Mouse (Mus musculus) forebrain, postnatal 0 days (tissue): Measurements from ENCODE around the gene Cd320. TPM values are rescaled to one million over a fixed set of nuclear protein-coding genes. Genes with fewer than 3 reads are reported as not detected.

Source experiments
- ATAC-seq: fragments of 200-750 bp; cut with Nextera tagmentation; 2 replicates; pipeline ENCODE4 v1.8.0; 2017; ENCODE audit warnings: mild to moderate bottlenecking, moderate library complexity
- DNase-seq: peaks from one replicate; pipeline ENCODE4 v3.0.0-alpha.2; 2015
- H3K27ac ChIP-seq: fragments of 300-500 bp; sonication (generic); 2 replicates; pipeline ENCODE4 v1.5.1; 2014; ENCODE audit warnings: low read depth, mild to moderate bottlenecking, antibody characterized with exemption, low read length, moderate library complexity, mixed read lengths
- H3K27me3 ChIP-seq: fragments of 300-500 bp; sonication (generic); 2 replicates; pipeline ENCODE4 v1.6.1; 2014; ENCODE audit warnings: mild to moderate bottlenecking, low read length, mixed read lengths; ENCODE audit not compliant: insufficient read depth
- H3K36me3 ChIP-seq: fragments of 300-500 bp; sonication (generic); 2 replicates; pipeline ENCODE4 v1.6.1; 2014; ENCODE audit warnings: mild to moderate bottlenecking, moderate library complexity; ENCODE audit not compliant: insufficient read depth
- H3K4me1 ChIP-seq: fragments of 300-500 bp; sonication (generic); 2 replicates; pipeline ENCODE4 v1.6.1; 2014; ENCODE audit warnings: antibody characterized with exemption; ENCODE audit not compliant: insufficient read depth
- H3K4me2 ChIP-seq: fragments of 300-500 bp; sonication (generic); 2 replicates; pipeline ENCODE4 v1.6.1; 2014; ENCODE audit warnings: low read depth, mild to moderate bottlenecking, moderate library complexity
- H3K4me3 ChIP-seq: fragments of 300-500 bp; sonication (generic); 2 replicates; pipeline ENCODE4 v1.5.1; 2014; ENCODE audit warnings: low read depth, low read length, mixed read lengths
- H3K9ac ChIP-seq: fragments of 300-500 bp; sonication (generic); 2 replicates; pipeline ENCODE4 v1.6.1; 2014; ENCODE audit warnings: mild to moderate bottlenecking
- H3K9me3 ChIP-seq: fragments of 300-500 bp; sonication (generic); 2 replicates; pipeline ENCODE4 v1.6.1; 2016; ENCODE audit warnings: low read length
- CTCF ChIP-seq: sonication (generic); IDR thresholded peaks from 2 replicates; pipeline ENCODE4 v1.5.1; 2016; ENCODE audit warnings: antibody characterized with exemption, control low read depth, low read depth
- WGBS: fragments of 180-500 bp; shearing (Covaris S2); extraction: QIAGEN DNeasy Blood & Tissue Kit; methylation state at CpG from one replicate; pipeline ENCODE4 v1.1.7; 2014; 5-methylcytosine and 5-hydroxymethylcytosine counted together
- polyA plus RNA-seq: library from polyadenylated mRNA; unstranded; fragments of >200 nt; fragmentation: Nextera tagmentation; extraction: Ambion mirVana; gene quantifications from 2 replicates; pipeline ENCODE4 v1.2.1, GENCODE M21; 2015
- total RNA-seq: library from RNA; depleted of rRNA; stranded (reverse); fragments of >200 nt; gene quantifications from 2 replicates; pipeline ENCODE4 v1.2.3, GENCODE M21; 2014

Cd320 gene
- total and polyA plus RNA-seq, 2 experiments from 2014 or later = 17.2 to 50.3 TPM

GRCm38 (mm10) chr17:33808192-33808591 is 34.7 kb upstream of the Cd320 start:
- no peak overlapping the region for H3K4me3 ChIP-seq
- H3K27me3 ChIP-seq = peaks cover 3% of the 10 kb centered on the region
- H3K4me1 ChIP-seq = peaks cover 4% of the 10 kb centered on the region; the same call in 1 of the 2 replicates
- no peak overlapping the region for H3K27ac ChIP-seq
- ATAC-seq = no peak
- DNase-seq = no peak
- TF ChIP-seq CTCF = no peak
- no peak overlapping the region for H3K9ac ChIP-seq
- H3K36me3 ChIP-seq = no peaks in the 10 kb centered on the region
- H3K9me3 ChIP-seq = no peaks in the 10 kb centered on the region
- WGBS = 46% methylated on average over 10 of the region's 10 CpGs
- H3K4me2 ChIP-seq = no peak overlapping the region

- peak within 1 kb of the TSS; percentile 45; the same call in 1 of the 2 replicates for H3K27ac ChIP-seq
- ATAC-seq = peak; percentile 100
- peak; percentile 98 for DNase-seq
- H3K4me1 ChIP-seq = peaks cover 4% of the 10 kb centered on the region; the same call in 1 of the 2 replicates
- peak within 1 kb of the TSS; percentile 48 for H3K4me3 ChIP-seq
- no peak for TF ChIP-seq CTCF
- WGBS = under 1% methylated on average over 36 of the region's 36 CpGs
- H3K9me3 ChIP-seq = no peaks in the 10 kb centered on the region
- peak within 1 kb of the TSS; percentile 69 for H3K4me2 ChIP-seq
- H3K36me3 ChIP-seq = no peaks in the 10 kb centered on the region
- H3K9ac ChIP-seq = peak within 1 kb of the TSS; percentile 51
- peaks cover under 1% of the 10 kb centered on the region for H3K27me3 ChIP-seq
These were observed 32.4 kb upstream of the Cd320 start, which contains the start of gene Kank3 for GRCm38 (mm10) chr17:33810334-33811141. TSS of gene Kank3 (plus strand) at chr17:33810519.

- Histone ChIP-seq H3K4me3 (peak overlapping the region; percentile 48; the same call in 1 of the 2 replicates), H3K4me2 (peak overlapping the region; percentile 69), H3K36me3 (no peaks in the 10 kb centered on the region), H3K27me3 (no peaks in the 10 kb centered on the region; the same call in 1 of the 2 replicates), H3K27ac (peak overlapping the region; percentile 45; the same call in 1 of the 2 replicates), H3K9me3 (no peaks in the 10 kb centered on the region), H3K9ac (peak overlapping the region; percentile 51; the same call in 1 of the 2 replicates), H3K4me1 (peaks cover 4% of the 10 kb centered on the region; the same call in 1 of the 2 replicates)
- no peak for TF ChIP-seq CTCF
- 31% methylated on average over 7 of the region's 7 CpGs for WGBS
- ATAC-seq (no peak), DNase-seq (no peak)
These were observed 31.8 kb upstream of the Cd320 start for GRCm38 (mm10) chr17:33811142-33811516.

- Histone ChIP-seq H3K9ac (no peak overlapping the region), H3K27ac (no peak overlapping the region), H3K27me3 (no peaks in the 10 kb centered on the region; the same call in 1 of the 2 replicates), H3K9me3 (no peaks in the 10 kb centered on the region), H3K4me3 (no peak overlapping the region), H3K4me1 (peaks cover 10% of the 10 kb centered on the region; the same call in 1 of the 2 replicates), H3K4me2 (no peak overlapping the region), H3K36me3 (no peaks in the 10 kb centered on the region)
- DNase-seq = no peak
- ATAC-seq = no peak
- WGBS = 52% methylated on average over 3 of the region's 3 CpGs
- TF ChIP-seq CTCF = no peak
These were observed 30.4 kb upstream of the Cd320 start for GRCm38 (mm10) chr17:33812475-33812874.

- no peak overlapping the region for H3K4me2 ChIP-seq
- WGBS = 72% methylated on average over 4 of the region's 4 CpGs
- ATAC-seq (no peak), DNase-seq (no peak)
- no peaks in the 10 kb centered on the region for H3K36me3 ChIP-seq
- TF ChIP-seq CTCF = no peak
- H3K27me3 ChIP-seq = no peaks in the 10 kb centered on the region; the same call in 1 of the 2 replicates
- no peak overlapping the region for H3K27ac ChIP-seq
- no peak overlapping the region for H3K4me3 ChIP-seq
- no peaks in the 10 kb centered on the region for H3K9me3 ChIP-seq
- H3K9ac ChIP-seq = no peak overlapping the region
- H3K4me1 ChIP-seq = peaks cover 11% of the 10 kb centered on the region; the same call in 1 of the 2 replicates
These were observed 29.9 kb upstream of the Cd320 start for GRCm38 (mm10) chr17:33812990-33813389.

- WGBS = 90% methylated on average over 6 of the region's 6 CpGs
- DNase-seq = no peak
- Histone ChIP-seq H3K4me3 (no peak overlapping the region), H3K27me3 (no peaks in the 10 kb centered on the region; the same call in 1 of the 2 replicates), H3K4me1 (peaks cover 13% of the 10 kb centered on the region; the same call in 1 of the 2 replicates), H3K27ac (no peak overlapping the region), H3K9me3 (no peaks in the 10 kb centered on the region), H3K36me3 (peaks cover 13% of the 10 kb centered on the region), H3K9ac (no peak overlapping the region), H3K4me2 (no peak overlapping the region)
- no peak for ATAC-seq
- TF ChIP-seq CTCF = no peak
These were observed 27.5 kb upstream of the Cd320 start for GRCm38 (mm10) chr17:33815399-33815798.

GRCm38 (mm10) chr17:33816612-33817011 is 26.3 kb upstream of the Cd320 start:
- TF ChIP-seq CTCF = no peak
- no peak for ATAC-seq
- WGBS = 51% methylated on average over 5 of the region's 5 CpGs

More at GRCm38 (mm10) chr17:33816612-33817011, 26.3 kb upstream of the Cd320 start:
- DNase-seq = peak; percentile 30
- H3K9ac ChIP-seq = 0 out of 2 replicates have a peak overlapping the region, but pooled peaks have one; percentile 73
- peaks cover 9% of the 10 kb centered on the region; the same call in 1 of the 2 replicates for H3K4me1 ChIP-seq
- H3K4me3 ChIP-seq = peak overlapping the region; percentile 44
- H3K36me3 ChIP-seq = peaks cover 22% of the 10 kb centered on the region
- H3K4me2 ChIP-seq = peak overlapping the region; percentile 87
- H3K27me3 ChIP-seq = no peaks in the 10 kb centered on the region; the same call in 1 of the 2 replicates
- H3K9me3 ChIP-seq = no peaks in the 10 kb centered on the region
- H3K27ac ChIP-seq = peak overlapping the region; percentile 88
